In the genomic region with DNA sequence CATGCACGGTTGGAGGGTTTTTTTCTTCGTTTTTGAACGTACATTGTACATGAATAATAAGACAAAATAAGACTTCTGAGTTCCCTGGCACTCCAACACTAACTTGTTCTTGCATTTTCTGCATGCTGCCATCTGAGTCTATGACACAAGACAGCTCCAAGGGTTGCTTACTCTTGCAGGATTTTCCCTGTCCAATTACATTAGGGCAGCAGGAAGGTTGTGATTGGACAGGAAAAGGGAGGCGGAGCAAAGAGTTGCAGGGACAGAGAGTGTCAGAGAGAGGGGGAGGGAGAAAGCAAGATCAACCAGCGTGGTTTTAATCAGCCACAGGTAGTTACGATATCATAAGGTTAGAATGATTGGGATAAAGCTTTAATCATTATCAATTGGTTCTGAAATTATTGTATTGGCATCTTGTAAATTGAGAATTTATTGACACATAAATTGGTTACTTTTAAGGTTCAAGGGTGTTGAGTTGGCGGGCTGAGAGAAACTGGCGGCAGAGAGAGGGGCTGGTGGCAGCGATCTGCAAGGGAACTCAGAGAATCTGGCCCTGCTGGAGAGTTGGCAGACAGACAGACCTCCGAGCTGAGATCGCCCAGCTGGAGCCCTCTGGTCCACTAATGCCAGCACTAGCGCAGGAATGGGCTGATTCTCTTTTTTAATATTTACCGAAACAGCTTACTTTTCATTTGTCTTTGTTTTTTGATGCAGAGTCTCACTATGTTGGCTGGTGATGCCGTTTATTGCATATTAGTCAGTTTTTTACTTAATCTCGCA, we compare ENCODE assay signal across 26 mouse cellular contexts. TPM values are rescaled to one million over a fixed set of nuclear protein-coding genes. Genes with fewer than 3 reads are reported as not detected.
DNase-seq lines count a peak whose midpoint lies in the region; ATAC-seq and TF ChIP-seq lines count a peak whose summit lies in the region.
"Had no signal": no experiment of that assay in that cellular context is flagged by ENCODE, and none has a peak within 500 bp of the region (broad histone marks: within the 10 kb centered on the region; RNA-seq: fewer than 3 reads in every experiment).

No protein-coding gene starts in this region.

- no peaks in the 10 kb centered on the region for H3K9me3 ChIP-seq in E14TG2a.4 (ENCODE audit: low read length)
- H3K9me3 ChIP-seq in ES-Bruce4 (replicated peaks; ENCODE audit: control insufficient read depth, insufficient read depth, low read length, poor library complexity, severe bottlenecking) = no peaks in the 10 kb centered on the region
- H3K9me3 ChIP-seq: heart, embryonic 10.5 days; hindbrain, embryonic 10.5 days; midbrain, embryonic 13.5 days; stomach, embryonic 15.5 days had no signal

- no peaks in the 10 kb centered on the region for H3K27me3 ChIP-seq in E14TG2a.4 (ENCODE audit: insufficient read depth, low read length)
- no peaks in the 10 kb centered on the region for H3K27me3 ChIP-seq in ES-Bruce4 (ENCODE audit: control insufficient read depth, insufficient read depth, low read length, poor library complexity, severe bottlenecking)
- H3K27me3 ChIP-seq: midbrain, embryonic 13.5 days; stomach, embryonic 15.5 days had no signal

- DNase-seq in left cerebral cortex, postnatal 4 days = peak; percentile 43
- DNase-seq in left cerebral cortex, postnatal 14 days (ENCODE audit: low spot score in 2 of 2) = no peak
- peak; percentile 38 for DNase-seq in brain, embryonic 14.5 days (ENCODE audit: low read depth)
- DNase-seq in right cerebral cortex, postnatal 14 days = no peak
- DNase-seq: adrenal gland, adult 2 months; cerebellum, adult 11 months; gastrocnemius, postnatal 36 days; kidney, adult 8-10 months; kidney, postnatal 25 days; liver; thymus, adult 2 months had no signal

- TF ChIP-seq POLR2A in ES-Bruce4 (IDR thresholded peaks at IDR 0.05; ENCODE audit: insufficient read depth, low read length) = no peak
- TF ChIP-seq POLR2A in brain, embryonic 14.5 days (IDR thresholded peaks at IDR 0.05; ENCODE audit: borderline replicate concordance, extremely low read depth, insufficient read depth, insufficient read length, poor library complexity, severe bottlenecking) = no peak

- TF ChIP-seq EP300 in ES-Bruce4 (IDR thresholded peaks at IDR 0.05; ENCODE audit: insufficient read depth, low read depth, low read length) = no peak

- peaks cover 50% of the 10 kb centered on the region for H3K4me1 ChIP-seq in E14TG2a.4 (replicated peaks; ENCODE audit: low read depth, low read length)
- no peaks in the 10 kb centered on the region for H3K4me1 ChIP-seq in ES-Bruce4 (ENCODE audit: control insufficient read depth, insufficient read depth, low read length)

- no peak for ATAC-seq in cerebellum, adult (ENCODE audit: insufficient number of reproducible peaks, low FRiP score, low TSS enrichment)
- ATAC-seq: forebrain, embryonic 16.5 days; midbrain, embryonic 13.5 days had no signal

- peak overlapping the region; percentile 53; the same call in 1 of the 2 replicates for H3K4me3 ChIP-seq in E14TG2a.4 (replicated peaks; ENCODE audit: low read length)
- H3K4me3 ChIP-seq in ES-Bruce4 (ENCODE audit: low read depth, low read length) = peak overlapping the region; percentile 38
- H3K4me3 ChIP-seq: heart, embryonic 10.5 days; hindbrain, embryonic 10.5 days; midbrain, embryonic 13.5 days; stomach, embryonic 15.5 days had no signal

- TF ChIP-seq CTCF in E14TG2a.4 (conservative IDR thresholded peaks at IDR 0.05; ENCODE audit: low read length) (no peak), ES-Bruce4 (IDR thresholded peaks at IDR 0.05; ENCODE audit: low read depth, low read length) (no peak)
- TF ChIP-seq CTCF in brain, embryonic 14.5 days (IDR thresholded peaks at IDR 0.05; ENCODE audit: borderline replicate concordance, extremely low read depth, insufficient read depth, insufficient read length) = no peak

- H3K9ac ChIP-seq in ES-Bruce4 (ENCODE audit: low read depth, poor library complexity, severe bottlenecking) = 0 out of 2 replicates have a peak overlapping the region, but pooled peaks have one; percentile 22
- H3K9ac ChIP-seq: midbrain, embryonic 13.5 days; stomach, embryonic 15.5 days had no signal

- no peak overlapping the region for H3K27ac ChIP-seq in ES-Bruce4 (ENCODE audit: insufficient read depth, low read length)
- H3K27ac ChIP-seq: heart, embryonic 10.5 days; midbrain, embryonic 13.5 days; stomach, embryonic 15.5 days had no signal

- intact Hi-C loops in left cerebral cortex, postnatal 4 days (cut with DNase I) = no loop called here
- intact Hi-C loops in left cerebral cortex, postnatal 14 days (cut with DNase I) = no loop called here

- H3K36me3 ChIP-seq in E14TG2a.4 (ENCODE audit: insufficient read depth, low read length) (no peaks in the 10 kb centered on the region), ES-Bruce4 (ENCODE audit: control insufficient read depth, insufficient read depth, low read length, poor library complexity, severe bottlenecking) (no peaks in the 10 kb centered on the region)
- H3K36me3 ChIP-seq: heart, embryonic 10.5 days; hindbrain, embryonic 10.5 days; midbrain, embryonic 13.5 days; stomach, embryonic 15.5 days had no signal

RNA-seq across cellular contexts. Expression of a gene that starts 25.1 kb away (rescaled TPM):
- total RNA-seq in left cerebral cortex, postnatal 4 days (2021) = not detected
- total RNA-seq in left cerebral cortex, postnatal 14 days (2021) = not detected
- polyA plus RNA-seq in ES-Bruce4 (2011; ENCODE audit: insufficient read depth, insufficient read length, low read depth, missing spikeins) = not detected in 2 replicates
- polyA plus RNA-seq in brain, embryonic 14.5 days (2012; rRNA removed) = 0.10 TPM in 1 of 2 replicates, not detected in the other
- total RNA-seq: adrenal gland, adult 2 months; common myeloid progenitor, adult 5-6 weeks; gastrocnemius, postnatal 36 days; layer of hippocampus, adult 8-10 months; left cerebral cortex, postnatal 36 days; megakaryocyte progenitor cell, adult 5-6 weeks had no signal
- polyA plus RNA-seq: adrenal gland, adult 2 months; embryonic facial prominence, embryonic 14.5 days; forebrain, embryonic 16.5 days; heart, embryonic 10.5 days; hindbrain, embryonic 10.5 days; liver, embryonic 16.5 days; midbrain, embryonic 13.5 days; neural tube, embryonic 14.5 days had no signal

RNA-seq across cellular contexts. Expression of a gene that starts 43.4 kb away (rescaled TPM):
- total RNA-seq in left cerebral cortex, postnatal 4 days (2021) = under 1 TPM; 0.52 to 0.74 TPM
- total RNA-seq in left cerebral cortex, postnatal 14 days (2021) = under 1 TPM in 1 of 2 experiments, not detected in 1; 0.42 TPM
- polyA plus RNA-seq in ES-Bruce4 (2011; ENCODE audit: insufficient read depth, insufficient read length, low read depth, missing spikeins) = 2.0 and 2.1 TPM in 2 replicates
- 0.45 and 0.93 TPM in 2 replicates for polyA plus RNA-seq in brain, embryonic 14.5 days (2012; rRNA removed)

Comparison
In these comparisons a context has a peak if more than half of its experiments do, and no peak if none do; other contexts are left out.
1. DNase-seq: peak in left cerebral cortex, postnatal 4 days (single experiment) and brain, embryonic 14.5 days (single experiment); none in left cerebral cortex, postnatal 14 days (0 of 2) and right cerebral cortex, postnatal 14 days (single experiment).